Mouse (Mus musculus) fat pad, adult 2 months (tissue): ENCODE data around the gene Cep68.

Experiments
- DNase-seq: peaks from one replicate; pipeline ENCODE4 v3.0.0-alpha.2; 2011; ENCODE audit warnings: low read depth, low spot score; ENCODE audit errors: extremely low read depth

The Cep68 gene

GRCm38 (mm10) chr11:20205538-20205937 lies 43.7 kb downstream of the Cep68 start:
- DNase-seq: no peak

GRCm38 (mm10) chr11:20204870-20205446 lies 44.3 kb downstream of the Cep68 start:
- DNase-seq: no peak

GRCm38 (mm10) chr11:20204321-20204720 lies 44.9 kb downstream of the Cep68 start:
- no peak for DNase-seq

- DNase-seq: no peak
Observed at GRCm38 (mm10) chr11:20202299-20203011, 46.8 kb downstream of the Cep68 start.

DNA sequence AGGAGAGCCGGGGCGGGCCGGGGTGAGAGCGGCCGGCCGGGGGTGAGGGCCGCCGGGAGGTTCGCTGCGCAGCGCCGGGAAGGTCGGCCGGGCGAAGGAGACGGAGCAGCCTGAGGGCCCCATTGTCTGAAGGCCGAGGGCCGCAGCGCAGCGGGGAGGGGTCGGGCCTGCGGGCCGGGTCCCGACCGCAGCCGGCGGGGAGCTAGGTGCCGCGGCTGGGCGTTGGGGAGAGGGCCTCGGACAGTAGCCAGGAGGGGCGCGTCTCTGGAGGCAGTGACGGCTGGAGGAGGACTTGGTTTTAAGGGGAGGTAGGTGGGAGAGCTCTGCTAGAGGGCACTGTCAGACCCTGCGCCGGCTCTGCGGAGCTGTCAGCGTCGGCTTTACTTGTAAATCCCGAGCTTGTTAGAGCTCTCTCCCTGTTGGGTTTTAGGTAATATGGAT lies 47.5 kb downstream of the Cep68 start:
- DNase-seq: no peak

- DNase-seq: peak; percentile 81
Observed at GRCm38 (mm10) chr11:20200713-20201575, 48.3 kb downstream of the Cep68 start, which contains the start of gene Rab1a. TSS of gene Rab1a (plus strand) at chr11:20201432.

DNA sequence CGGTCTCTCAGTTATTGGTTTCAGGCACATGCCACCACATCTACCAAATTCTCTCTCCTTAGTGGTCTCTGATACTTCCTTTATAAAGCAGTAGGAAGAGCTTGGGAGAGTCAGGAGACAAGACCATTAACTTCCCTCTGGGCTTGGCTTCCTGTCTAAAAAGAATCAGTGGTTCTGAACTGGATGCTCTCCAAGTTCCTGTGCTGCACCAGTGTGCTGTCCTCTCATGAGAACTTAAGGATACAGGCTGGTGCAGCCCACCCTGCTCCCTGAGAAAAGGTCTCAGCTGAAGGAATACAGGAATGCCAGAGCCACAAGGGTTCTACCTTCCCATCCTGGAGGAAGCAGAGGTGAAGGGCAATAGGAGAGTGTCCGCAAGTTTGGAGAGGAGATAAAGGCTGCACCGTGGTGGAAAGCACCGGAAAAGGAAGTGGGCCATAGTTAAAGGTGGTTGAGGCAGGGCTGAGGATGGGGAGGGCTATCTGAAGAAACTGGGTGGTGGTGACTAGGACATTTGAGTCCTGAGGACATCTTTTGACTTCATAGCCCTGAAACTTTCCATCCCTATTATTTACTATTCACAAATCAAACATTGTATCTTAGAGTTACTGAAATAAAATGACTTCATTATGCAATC lies 56.0 kb downstream of the Cep68 start:
- DNase-seq: no peak

DNA sequence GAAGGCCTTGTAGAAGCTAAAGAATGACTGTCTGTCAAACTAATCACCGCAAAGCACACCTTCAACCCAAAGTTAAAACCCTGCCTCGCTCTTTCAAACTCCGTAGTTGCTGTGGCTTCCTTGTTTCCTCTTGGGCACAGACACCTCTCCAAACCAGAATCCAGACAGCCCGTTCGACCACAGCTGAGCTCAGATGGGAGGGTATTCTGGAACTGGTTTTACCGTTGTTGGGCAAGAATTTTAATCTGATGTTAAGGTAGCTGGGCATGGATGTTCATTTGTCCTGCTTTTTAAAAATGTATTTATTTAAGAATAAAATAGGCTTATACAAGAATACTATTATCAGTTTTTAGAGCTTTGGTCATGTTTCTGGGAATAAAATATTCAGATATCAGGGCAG lies 62.0 kb downstream of the Cep68 start:
- DNase-seq: peak; percentile 52
